Mouse (Mus musculus): ENCODE measurements around the gene Tbc1d21. TPM values are rescaled to one million over a fixed set of nuclear protein-coding genes. Genes with fewer than 3 reads are reported as not detected.

The Tbc1d21 gene
- total RNA-seq (2023): not detected

GRCm38 (mm10) chr9:58370355-58370754, at the start of gene Tbc1d21:
TSS of gene Tbc1d21 (minus strand) at chr9:58370455.

GRCm38 (mm10) chr9:58312944-58313359, 57.3 kb downstream of the Tbc1d21 start, which contains the start of gene Loxl1:
TSS of gene Loxl1 (minus strand) at chr9:58313186.

Other genes starting within 250 kb of the Tbc1d21 start
- gene Islr, start 166.1 kb downstream of the Tbc1d21 start, total RNA-seq (2023): under 1 TPM in 1 of 2 experiments, not detected in 1; 0.35 TPM
- gene Islr2, start 166.1 kb downstream of the Tbc1d21 start, total RNA-seq (2023): under 1 TPM in 1 of 2 experiments, not detected in 1; 0.09 TPM
- gene Pml, start 120.7 kb downstream of the Tbc1d21 start, total RNA-seq (2023): 10 to 100 TPM; 30.5 to 31.7 TPM
- 10 to 100 TPM; 12.0 to 13.3 TPM for gene Stoml1, start 117.3 kb downstream of the Tbc1d21 start, total RNA-seq (2023)
- under 1 TPM; 0.11 to 0.22 TPM for gene Loxl1, start 57.3 kb downstream of the Tbc1d21 start, total RNA-seq (2023)
- gene Insyn1, start 118.1 kb upstream of the Tbc1d21 start, total RNA-seq (2023): not detected
- gene Cd276, start 185.0 kb upstream of the Tbc1d21 start, total RNA-seq (2023): under 1 TPM; 0.37 to 0.62 TPM
- gene Nptn, start 211.8 kb upstream of the Tbc1d21 start, total RNA-seq (2023): 100 to 1,000 TPM; 150 to 176 TPM